Mouse (Mus musculus) heart, embryonic 13.5 days (tissue): ENCODE measurements around the gene Pcsk1n. TPM values are rescaled to one million over a fixed set of nuclear protein-coding genes. Genes with fewer than 3 reads are reported as not detected.
A peak's percentile ranks its signal among the peaks of the same experiment; 100 is the strongest.

Experiments used
- ATAC-seq: fragments of 200-750 bp; cut with Nextera tagmentation; 2 replicates; pipeline ENCODE4 v1.8.0; 2017; ENCODE audit warnings: moderate TSS enrichment; ENCODE audit not compliant: insufficient number of reproducible peaks, low FRiP score, low TSS enrichment; ENCODE audit errors: extremely low read depth
- H3K27ac ChIP-seq: fragments of 300-500 bp; sonication (generic); replicated peaks from 2 replicates; pipeline ENCODE4 v1.5.1; 2015; ENCODE audit warnings: moderate library complexity, mild to moderate bottlenecking, inconsistent platforms
- H3K27me3 ChIP-seq: fragments of 300-500 bp; sonication (generic); replicated peaks from 2 replicates; pipeline ENCODE4 v1.6.1; 2015; ENCODE audit warnings: mild to moderate bottlenecking, inconsistent platforms
- H3K36me3 ChIP-seq: fragments of 300-500 bp; sonication (generic); 2 replicates; pipeline ENCODE4 v1.6.1; 2015; ENCODE audit warnings: mild to moderate bottlenecking, inconsistent platforms
- H3K4me1 ChIP-seq: fragments of 300-500 bp; sonication (generic); 2 replicates; pipeline ENCODE4 v1.6.1; 2015; ENCODE audit warnings: inconsistent platforms
- H3K4me2 ChIP-seq: fragments of 300-500 bp; sonication (generic); 2 replicates; pipeline ENCODE4 v1.6.1; 2015; ENCODE audit warnings: inconsistent platforms, mild to moderate bottlenecking, moderate library complexity
- H3K4me3 ChIP-seq: fragments of 300-500 bp; sonication (generic); 2 replicates; pipeline ENCODE4 v1.5.1; 2015; ENCODE audit warnings: moderate library complexity, mild to moderate bottlenecking, inconsistent platforms
- H3K9ac ChIP-seq: fragments of 300-500 bp; sonication (generic); 2 replicates; pipeline ENCODE4 v1.6.1; 2015; ENCODE audit warnings: inconsistent platforms, mild to moderate bottlenecking, moderate library complexity
- H3K9me3 ChIP-seq: fragments of 300-500 bp; sonication (generic); 2 replicates; pipeline ENCODE4 v1.6.1; 2016; ENCODE audit warnings: inconsistent platforms
- WGBS: fragments of 180-500 bp; shearing (Covaris S2); methylation state at CpG from one replicate; pipeline ENCODE4 v1.1.7; 2015; ENCODE audit warnings: mixed read lengths; 5-methylcytosine and 5-hydroxymethylcytosine counted together
- polyA plus RNA-seq: library from polyadenylated mRNA; unstranded; fragments of >200 nt; fragmentation: Nextera tagmentation; extraction: Ambion mirVana; gene quantifications from 2 replicates; pipeline ENCODE4 v1.2.1, GENCODE M21; 2015

The Pcsk1n gene
- polyA plus RNA-seq, 1 experiment from 2014 or later, result 0.78 TPM

GRCm38 (mm10) chrX:7947108-7947899 lies 27.7 kb downstream of the Pcsk1n start, which contains the start of gene Hdac6:
Gene Hdac6, minus strand, starts transcription at chrX:7947889.
- H3K4me3 ChIP-seq, result peak within 1 kb of the TSS; percentile 62
- no peak for ATAC-seq
- H3K4me1 ChIP-seq, result peaks cover 4% of the 10 kb centered on the region
- no peaks in the 10 kb centered on the region for H3K27me3 ChIP-seq
- H3K4me2 ChIP-seq, result peak within 1 kb of the TSS; percentile 69
- WGBS, result 9% methylated on average over 36 of the region's 37 CpGs
- peak within 1 kb of the TSS; percentile 79 for H3K9ac ChIP-seq
- peak within 1 kb of the TSS; percentile 67 for H3K27ac ChIP-seq
- peaks cover 8% of the 10 kb centered on the region; the same call in 1 of the 2 replicates for H3K36me3 ChIP-seq
- no peaks in the 10 kb centered on the region for H3K9me3 ChIP-seq

- H3K27ac ChIP-seq, result peak overlapping the region; percentile 67
- no peaks in the 10 kb centered on the region for H3K27me3 ChIP-seq
- H3K4me3 ChIP-seq, result peak overlapping the region; percentile 62
- 9% methylated on average over 38 of the region's 38 CpGs for WGBS
- peak; percentile 96 for ATAC-seq
- peak overlapping the region; percentile 69 for H3K4me2 ChIP-seq
- H3K9ac ChIP-seq, result peak overlapping the region; percentile 76
- no peaks in the 10 kb centered on the region for H3K9me3 ChIP-seq
- H3K4me1 ChIP-seq, result peaks cover 4% of the 10 kb centered on the region
- H3K36me3 ChIP-seq, result peaks cover 8% of the 10 kb centered on the region; the same call in 1 of the 2 replicates
Measured at GRCm38 (mm10) chrX:7947900-7948492, 28.4 kb downstream of the Pcsk1n start.

- H3K27ac ChIP-seq, result no peak overlapping the region
- no peaks in the 10 kb centered on the region for H3K27me3 ChIP-seq
- H3K36me3 ChIP-seq, result 0 out of 2 replicates have a peak, but pooled peaks cover 4% of the 10 kb centered on the region
- no peak for ATAC-seq
- H3K4me3 ChIP-seq, result no peak overlapping the region
- H3K4me1 ChIP-seq, result peaks cover 4% of the 10 kb centered on the region
- H3K9me3 ChIP-seq, result no peaks in the 10 kb centered on the region
- no peak overlapping the region for H3K4me2 ChIP-seq
- no peak overlapping the region for H3K9ac ChIP-seq
- WGBS, result 81% methylated on average over 7 of the region's 7 CpGs
Measured at GRCm38 (mm10) chrX:7950091-7950490, 30.5 kb downstream of the Pcsk1n start.

GRCm38 (mm10) chrX:7958868-7959267 lies 39.2 kb downstream of the Pcsk1n start:
- no peak overlapping the region for H3K4me3 ChIP-seq
- no peaks in the 10 kb centered on the region for H3K9me3 ChIP-seq
- WGBS, result 86% methylated on average over 9 of the region's 9 CpGs
- no peak overlapping the region for H3K4me2 ChIP-seq
- no peaks in the 10 kb centered on the region for H3K27me3 ChIP-seq
- ATAC-seq, result no peak
- H3K27ac ChIP-seq, result no peak overlapping the region
- H3K4me1 ChIP-seq, result no peaks in the 10 kb centered on the region
- no peaks in the 10 kb centered on the region for H3K36me3 ChIP-seq
- H3K9ac ChIP-seq, result no peak overlapping the region

GRCm38 (mm10) chrX:7963829-7964626 lies 44.4 kb downstream of the Pcsk1n start:
- WGBS, result 55% methylated on average over 7 of the region's 7 CpGs
- H3K9ac ChIP-seq, result no peak overlapping the region
- H3K4me1 ChIP-seq, result no peaks in the 10 kb centered on the region
- no peak overlapping the region for H3K4me2 ChIP-seq
- H3K27me3 ChIP-seq, result no peaks in the 10 kb centered on the region
- H3K4me3 ChIP-seq, result no peak overlapping the region
- ATAC-seq, result no peak
- H3K9me3 ChIP-seq, result no peaks in the 10 kb centered on the region
- no peaks in the 10 kb centered on the region for H3K36me3 ChIP-seq
- no peak overlapping the region for H3K27ac ChIP-seq

GRCm38 (mm10) chrX:7966161-7966560 lies 46.5 kb downstream of the Pcsk1n start:
- Histone ChIP-seq H3K4me2 (peak overlapping the region; percentile 33; the same call in 1 of the 2 replicates), H3K36me3 (no peaks in the 10 kb centered on the region), H3K9ac (no peak overlapping the region), H3K27ac (no peak overlapping the region), H3K4me3 (peak overlapping the region; percentile 22), H3K9me3 (no peaks in the 10 kb centered on the region), H3K4me1 (no peaks in the 10 kb centered on the region), H3K27me3 (no peaks in the 10 kb centered on the region)
- no peak for ATAC-seq
- 29% methylated on average over 4 of the region's 4 CpGs for WGBS

- 70% methylated on average over 7 of the region's 9 CpGs for WGBS
- Histone ChIP-seq H3K27me3 (no peaks in the 10 kb centered on the region), H3K27ac (no peak overlapping the region), H3K4me2 (peak overlapping the region; percentile 33), H3K36me3 (no peaks in the 10 kb centered on the region), H3K4me3 (peak overlapping the region; percentile 22; the same call in 1 of the 2 replicates), H3K9ac (no peak overlapping the region), H3K4me1 (no peaks in the 10 kb centered on the region), H3K9me3 (no peaks in the 10 kb centered on the region)
- peak; percentile 61 for ATAC-seq
Measured at GRCm38 (mm10) chrX:7967596-7968201, 48.1 kb downstream of the Pcsk1n start.

- Histone ChIP-seq H3K27me3 (no peaks in the 10 kb centered on the region), H3K4me1 (no peaks in the 10 kb centered on the region), H3K4me3 (peak overlapping the region; percentile 8; the same call in 1 of the 2 replicates), H3K9me3 (no peaks in the 10 kb centered on the region), H3K4me2 (peak overlapping the region; percentile 6; the same call in 1 of the 2 replicates), H3K9ac (no peak overlapping the region), H3K27ac (no peak overlapping the region), H3K36me3 (no peaks in the 10 kb centered on the region)
- ATAC-seq, result peak; percentile 65
- 48% methylated on average over 8 of the region's 8 CpGs for WGBS
Measured at GRCm38 (mm10) chrX:7968226-7968625, 48.6 kb downstream of the Pcsk1n start.

- Histone ChIP-seq H3K36me3 (no peaks in the 10 kb centered on the region), H3K4me2 (peak overlapping the region; percentile 13; the same call in 1 of the 2 replicates), H3K4me3 (no peak overlapping the region), H3K27me3 (no peaks in the 10 kb centered on the region), H3K9me3 (no peaks in the 10 kb centered on the region), H3K4me1 (no peaks in the 10 kb centered on the region), H3K9ac (no peak overlapping the region), H3K27ac (no peak overlapping the region)
- 80% methylated on average over 3 of the region's 3 CpGs for WGBS
- no peak for ATAC-seq
Measured at GRCm38 (mm10) chrX:7968899-7969298, 49.3 kb downstream of the Pcsk1n start.

- Histone ChIP-seq H3K36me3 (no peaks in the 10 kb centered on the region), H3K4me1 (no peaks in the 10 kb centered on the region), H3K9me3 (no peaks in the 10 kb centered on the region), H3K9ac (no peak overlapping the region), H3K27me3 (no peaks in the 10 kb centered on the region), H3K4me2 (no peak overlapping the region), H3K27ac (no peak overlapping the region), H3K4me3 (no peak overlapping the region)
- WGBS, result 36% methylated on average over 4 of the region's 4 CpGs
- 0 out of 2 replicates have a peak, but pooled peaks have one; percentile 46 for ATAC-seq
Measured at GRCm38 (mm10) chrX:7971292-7971691, 51.7 kb downstream of the Pcsk1n start.
